Mouse (Mus musculus) lung, adult 2 months (tissue): ENCODE measurements at regions not wholly inside any gene's neighbourhood (a gene's known extent, or its start where the extent isn't known, plus 50 kb on each side); places are given as distances from the start of the nearest gene placed in this dataset.

Experiments used
- CTCF ChIP-seq: fragments of 200-500 bp; IDR thresholded peaks from 2 replicates; pipeline ENCODE4 v1.5.1; 2011; ENCODE audit warnings: mild to moderate bottlenecking, low read length, control low read depth; ENCODE audit not compliant: insufficient read depth
- POLR2A ChIP-seq: fragments of 200-500 bp; IDR thresholded peaks from 2 replicates; pipeline ENCODE4 v1.6.1; 2011; ENCODE audit warnings: low read depth, mild to moderate bottlenecking, control low read depth, low read length, borderline replicate concordance; ENCODE audit errors: extremely low read depth

DNA sequence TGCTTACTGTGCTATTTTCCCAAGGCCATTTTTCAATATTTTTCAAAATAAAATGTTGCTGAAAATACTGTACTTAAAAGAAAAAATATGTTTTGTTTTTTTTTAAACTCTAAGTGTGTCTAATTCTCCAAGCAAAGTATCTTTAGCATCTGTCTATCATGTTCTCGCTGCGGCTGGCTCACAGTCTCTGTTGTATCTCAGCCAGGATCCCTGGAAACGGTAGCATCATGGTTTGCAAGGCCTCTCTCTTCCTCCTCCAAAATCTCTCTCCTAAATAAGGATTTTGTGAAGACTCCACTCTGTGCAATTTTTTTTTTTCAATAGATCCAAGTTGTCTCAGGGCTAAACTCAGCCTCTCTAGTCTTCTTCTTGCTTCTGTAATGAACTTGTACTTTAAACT lies 190.2 kb downstream of the Rpl10-ps3 start:
- TF ChIP-seq CTCF = no peak
- TF ChIP-seq POLR2A = no peak
